Mouse (Mus musculus): ENCODE results near the gene Kcnk18. TPM values are rescaled to one million over a fixed set of nuclear protein-coding genes. Genes with fewer than 3 reads are reported as not detected.

Kcnk18 gene
- not detected in 2 replicates for polyA plus RNA-seq (2014; fragmentation: Nextera tagmentation; extraction: Ambion mirVana)

- Histone ChIP-seq H3K36me3 (ENCODE audit: control insufficient read depth, insufficient read depth, low read length) (no peaks in the 10 kb centered on the region), H3K9me3 (ENCODE audit: control insufficient read depth, low read length) (no peaks in the 10 kb centered on the region), H3K27ac (replicated peaks; ENCODE audit: low read depth, low read length) (no peak within 1 kb of the TSS), H3K4me1 (ENCODE audit: control insufficient read depth, insufficient read depth, low read length) (no peaks in the 10 kb centered on the region), H3K9ac (replicated peaks; ENCODE audit: low read length) (no peak within 1 kb of the TSS), H3K4me3 (replicated peaks; ENCODE audit: low read depth, low read length) (no peak within 1 kb of the TSS), H3K27me3 (ENCODE audit: control insufficient read depth, insufficient read depth, low read length) (peaks cover 3% of the 10 kb centered on the region; the same call in 1 of the 2 replicates), H3K4me2 (ENCODE audit: low read length) (no peak within 1 kb of the TSS)
- no peak for ATAC-seq (ENCODE audit: low FRiP score, low TSS enrichment)
- DNase-seq, result no peak
- 87% methylated on average over 8 of the region's 8 CpGs for WGBS
Measured at GRCm38 (mm10) chr19:59218991-59219390, at the start of gene Kcnk18. Kcnk18 (plus strand) TSS chr19:59219214.

GRCm38 (mm10) chr19:59169936-59170765 lies 48.9 kb upstream of the Kcnk18 start, which contains the start of gene Vax1:
Vax1 (minus strand) TSS chr19:59170056.
- under 1% methylated on average over 54 of the region's 54 CpGs for WGBS
- peak; percentile 55 for DNase-seq
- H3K27me3 ChIP-seq (ENCODE audit: control insufficient read depth, insufficient read depth, low read length), result peaks cover 88% of the 10 kb centered on the region

GRCm38 (mm10) chr19:59170766-59171095 lies 48.3 kb upstream of the Kcnk18 start:
- Histone ChIP-seq H3K4me1 (ENCODE audit: control insufficient read depth, insufficient read depth, low read length) (no peaks in the 10 kb centered on the region), H3K27me3 (ENCODE audit: control insufficient read depth, insufficient read depth, low read length) (peaks cover 88% of the 10 kb centered on the region), H3K36me3 (ENCODE audit: control insufficient read depth, insufficient read depth, low read length) (no peaks in the 10 kb centered on the region), H3K4me2 (ENCODE audit: low read length) (no peak overlapping the region), H3K9ac (replicated peaks; ENCODE audit: low read length) (no peak overlapping the region), H3K27ac (replicated peaks; ENCODE audit: low read depth, low read length) (no peak overlapping the region), H3K9me3 (ENCODE audit: control insufficient read depth, low read length) (no peaks in the 10 kb centered on the region), H3K4me3 (replicated peaks; ENCODE audit: low read depth, low read length) (no peak overlapping the region)
- 0% methylated on average over 5 of the region's 6 CpGs for WGBS
- DNase-seq (no peak), ATAC-seq (ENCODE audit: low FRiP score, low TSS enrichment) (no peak)

More at GRCm38 (mm10) chr19:59169936-59170765, 48.9 kb upstream of the Kcnk18 start, which contains the start of gene Vax1:
- H3K9me3 ChIP-seq (ENCODE audit: control insufficient read depth, low read length), result no peaks in the 10 kb centered on the region
- H3K4me1 ChIP-seq (ENCODE audit: control insufficient read depth, insufficient read depth, low read length), result no peaks in the 10 kb centered on the region
- peak within 1 kb of the TSS; percentile 31 for H3K4me2 ChIP-seq (ENCODE audit: low read length)
- H3K36me3 ChIP-seq (ENCODE audit: control insufficient read depth, insufficient read depth, low read length), result no peaks in the 10 kb centered on the region
- H3K9ac ChIP-seq (replicated peaks; ENCODE audit: low read length), result no peak within 1 kb of the TSS
- H3K27ac ChIP-seq (replicated peaks; ENCODE audit: low read depth, low read length), result no peak within 1 kb of the TSS
- peak within 1 kb of the TSS; percentile 19; the same call in 1 of the 2 replicates for H3K4me3 ChIP-seq (replicated peaks; ENCODE audit: low read depth, low read length)
- ATAC-seq (ENCODE audit: low FRiP score, low TSS enrichment), result no peak

DNA sequence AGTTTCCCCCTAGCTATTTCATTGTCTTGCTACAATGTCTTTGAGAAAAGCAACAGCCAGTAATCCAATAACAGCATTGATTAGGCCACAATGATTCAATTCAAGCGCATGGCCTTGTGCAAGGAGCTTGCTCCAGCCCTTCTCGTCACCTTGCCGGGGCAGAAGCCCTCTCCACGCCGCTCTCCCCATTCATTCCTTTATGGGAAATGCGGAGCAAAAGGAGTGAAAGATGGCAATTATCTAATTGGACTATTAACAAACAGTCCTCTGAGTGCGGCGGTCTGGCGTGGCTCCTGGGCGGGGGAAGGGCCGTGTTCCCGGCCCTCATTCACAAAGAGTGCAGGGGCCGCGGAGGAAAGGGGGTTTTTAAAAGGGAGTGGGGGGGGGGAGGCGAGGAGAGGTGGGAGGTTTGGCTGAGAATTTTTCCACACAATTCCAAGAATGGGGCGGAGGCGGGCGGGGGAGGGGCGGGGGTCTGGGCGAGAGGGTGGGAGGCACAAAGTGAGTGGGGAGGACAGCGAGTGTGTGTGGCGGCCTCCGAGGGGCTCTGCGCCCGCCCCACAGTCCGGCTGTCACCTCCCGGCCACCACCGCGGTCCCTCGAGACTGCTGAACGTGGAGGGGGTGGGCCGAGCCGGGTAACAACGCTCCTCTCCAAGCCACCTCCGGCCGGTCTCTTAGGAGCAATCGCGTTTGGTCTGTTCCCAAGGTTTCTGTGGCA lies 47.7 kb upstream of the Kcnk18 start:
- H3K27me3 ChIP-seq (ENCODE audit: control insufficient read depth, insufficient read depth, low read length), result peaks cover 89% of the 10 kb centered on the region
- ATAC-seq (ENCODE audit: low FRiP score, low TSS enrichment), result no peak
- no peaks in the 10 kb centered on the region for H3K9me3 ChIP-seq (ENCODE audit: control insufficient read depth, low read length)
- under 1% methylated on average over 36 of the region's 38 CpGs for WGBS
- peak overlapping the region; percentile 21; the same call in 1 of the 2 replicates for H3K4me2 ChIP-seq (ENCODE audit: low read length)
- peak; percentile 37 for DNase-seq
- H3K36me3 ChIP-seq (ENCODE audit: control insufficient read depth, insufficient read depth, low read length), result no peaks in the 10 kb centered on the region
- no peak overlapping the region for H3K27ac ChIP-seq (replicated peaks; ENCODE audit: low read depth, low read length)
- no peak overlapping the region for H3K9ac ChIP-seq (replicated peaks; ENCODE audit: low read length)
- H3K4me3 ChIP-seq (replicated peaks; ENCODE audit: low read depth, low read length), result no peak overlapping the region
- H3K4me1 ChIP-seq (ENCODE audit: control insufficient read depth, insufficient read depth, low read length), result no peaks in the 10 kb centered on the region

GRCm38 (mm10) chr19:59171871-59172245 lies 47.2 kb upstream of the Kcnk18 start:
- ATAC-seq (ENCODE audit: low FRiP score, low TSS enrichment) (no peak), DNase-seq (no peak)
- under 1% methylated on average over 19 of the region's 19 CpGs for WGBS
- Histone ChIP-seq H3K4me1 (ENCODE audit: control insufficient read depth, insufficient read depth, low read length) (no peaks in the 10 kb centered on the region), H3K27ac (replicated peaks; ENCODE audit: low read depth, low read length) (no peak overlapping the region), H3K4me2 (ENCODE audit: low read length) (no peak overlapping the region), H3K27me3 (ENCODE audit: control insufficient read depth, insufficient read depth, low read length) (peaks cover 89% of the 10 kb centered on the region), H3K9ac (replicated peaks; ENCODE audit: low read length) (no peak overlapping the region), H3K9me3 (ENCODE audit: control insufficient read depth, low read length) (no peaks in the 10 kb centered on the region), H3K4me3 (replicated peaks; ENCODE audit: low read depth, low read length) (no peak overlapping the region), H3K36me3 (ENCODE audit: control insufficient read depth, insufficient read depth, low read length) (no peaks in the 10 kb centered on the region)

DNA sequence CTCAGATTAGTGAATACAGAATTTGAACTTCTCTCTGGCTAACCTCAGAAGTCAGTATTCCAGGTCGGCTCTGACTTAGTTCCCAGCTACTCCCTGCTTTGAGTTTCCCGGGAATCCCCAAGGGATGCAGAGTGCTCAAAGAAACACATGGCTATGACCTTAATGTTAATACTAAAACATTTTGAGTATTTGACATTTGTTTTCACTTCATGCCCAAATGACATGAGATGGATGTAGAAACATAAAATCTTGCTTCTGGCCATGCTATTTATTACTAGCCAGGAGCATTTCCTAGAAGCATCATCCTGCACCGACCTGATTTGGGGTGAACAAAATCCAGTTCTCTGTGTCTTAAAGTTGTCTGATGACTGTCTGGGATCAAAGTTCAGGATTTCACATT lies 46.2 kb upstream of the Kcnk18 start:
- no peak overlapping the region for H3K4me2 ChIP-seq (ENCODE audit: low read length)
- no peak overlapping the region for H3K9ac ChIP-seq (replicated peaks; ENCODE audit: low read length)
- no peaks in the 10 kb centered on the region for H3K9me3 ChIP-seq (ENCODE audit: control insufficient read depth, low read length)
- ATAC-seq (ENCODE audit: low FRiP score, low TSS enrichment) (no peak), DNase-seq (peak; percentile 43)
- H3K36me3 ChIP-seq (ENCODE audit: control insufficient read depth, insufficient read depth, low read length), result no peaks in the 10 kb centered on the region
- H3K4me1 ChIP-seq (ENCODE audit: control insufficient read depth, insufficient read depth, low read length), result no peaks in the 10 kb centered on the region
- H3K27ac ChIP-seq (replicated peaks; ENCODE audit: low read depth, low read length), result no peak overlapping the region
- peaks cover 89% of the 10 kb centered on the region for H3K27me3 ChIP-seq (ENCODE audit: control insufficient read depth, insufficient read depth, low read length)
- H3K4me3 ChIP-seq (replicated peaks; ENCODE audit: low read depth, low read length), result no peak overlapping the region
- 2% methylated on average over 3 of the region's 3 CpGs for WGBS

DNA sequence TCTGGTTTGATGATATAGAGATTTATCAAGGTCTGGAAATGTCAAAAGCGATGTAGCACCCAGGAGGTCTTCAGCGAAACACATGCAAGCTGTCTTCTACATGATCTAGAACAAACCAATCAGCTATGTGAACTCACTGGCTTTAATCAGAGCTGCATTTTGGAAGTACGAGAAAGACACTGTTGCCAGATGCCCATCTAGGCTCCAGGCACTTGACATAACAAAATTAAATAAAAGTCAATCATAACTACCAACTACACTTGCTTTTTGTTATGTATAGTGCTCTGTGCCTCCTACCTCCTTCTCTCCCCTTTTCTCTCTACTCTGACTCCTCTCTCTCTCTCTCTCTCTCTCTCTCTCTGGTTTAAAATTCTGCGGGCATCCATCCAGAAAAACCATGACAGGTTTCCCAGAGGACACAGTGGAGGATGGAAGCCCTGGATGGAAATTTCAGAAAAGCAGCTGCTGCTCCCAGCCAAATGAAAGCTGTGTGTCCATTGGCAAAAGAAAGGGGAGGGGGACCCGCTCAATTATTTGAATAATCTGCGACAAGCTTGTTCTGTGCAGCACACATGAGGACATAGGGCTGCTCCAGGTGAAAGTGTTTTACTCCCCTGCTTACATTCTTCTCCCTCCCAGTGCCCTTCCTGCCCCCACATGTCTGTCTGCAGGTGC lies 45.5 kb upstream of the Kcnk18 start:
- Histone ChIP-seq H3K9ac (replicated peaks; ENCODE audit: low read length) (no peak overlapping the region), H3K4me2 (ENCODE audit: low read length) (no peak overlapping the region), H3K27ac (replicated peaks; ENCODE audit: low read depth, low read length) (no peak overlapping the region), H3K4me1 (ENCODE audit: control insufficient read depth, insufficient read depth, low read length) (no peaks in the 10 kb centered on the region), H3K36me3 (ENCODE audit: control insufficient read depth, insufficient read depth, low read length) (no peaks in the 10 kb centered on the region), H3K9me3 (ENCODE audit: control insufficient read depth, low read length) (no peaks in the 10 kb centered on the region), H3K4me3 (replicated peaks; ENCODE audit: low read depth, low read length) (no peak overlapping the region), H3K27me3 (ENCODE audit: control insufficient read depth, insufficient read depth, low read length) (peaks cover 88% of the 10 kb centered on the region)
- WGBS, result 6% methylated on average over 6 of the region's 6 CpGs
- ATAC-seq (ENCODE audit: low FRiP score, low TSS enrichment), result no peak
- peak; percentile 61 for DNase-seq

DNA sequence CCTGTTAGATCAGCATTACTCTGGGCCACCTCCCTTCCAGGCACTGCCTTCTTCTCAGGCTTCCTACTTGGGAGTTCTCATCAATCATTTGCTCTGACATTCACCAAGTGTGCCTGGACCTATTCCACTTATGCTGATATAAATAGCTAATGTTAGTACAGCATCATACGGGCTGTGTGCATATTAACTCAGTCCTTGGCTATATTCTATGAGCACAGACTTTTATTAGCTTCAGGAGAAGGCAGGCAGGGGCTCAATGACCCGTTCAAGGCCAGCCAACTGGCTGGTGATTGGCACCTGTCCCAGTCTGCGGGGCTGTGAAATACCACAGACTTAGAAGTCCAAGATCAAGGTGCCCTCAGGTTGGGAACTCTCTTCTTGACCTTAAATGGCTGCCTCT lies 35.0 kb upstream of the Kcnk18 start:
- H3K4me3 ChIP-seq (replicated peaks; ENCODE audit: low read depth, low read length), result no peak overlapping the region
- WGBS, result 59% methylated on average over 3 of the region's 3 CpGs
- no peak overlapping the region for H3K4me2 ChIP-seq (ENCODE audit: low read length)
- H3K27ac ChIP-seq (replicated peaks; ENCODE audit: low read depth, low read length), result no peak overlapping the region
- DNase-seq, result no peak
- peaks cover 44% of the 10 kb centered on the region for H3K27me3 ChIP-seq (ENCODE audit: control insufficient read depth, insufficient read depth, low read length)
- H3K4me1 ChIP-seq (ENCODE audit: control insufficient read depth, insufficient read depth, low read length), result no peaks in the 10 kb centered on the region
- H3K9ac ChIP-seq (replicated peaks; ENCODE audit: low read length), result no peak overlapping the region
- no peak for ATAC-seq (ENCODE audit: low FRiP score, low TSS enrichment)
- no peaks in the 10 kb centered on the region for H3K36me3 ChIP-seq (ENCODE audit: control insufficient read depth, insufficient read depth, low read length)
- H3K9me3 ChIP-seq (ENCODE audit: control insufficient read depth, low read length), result no peaks in the 10 kb centered on the region
